Mouse (Mus musculus): ENCODE results near the gene Golga5.
A peak's percentile ranks its signal among the peaks of the same experiment; 100 is the strongest.

Golga5 gene

GRCm38 (mm10) chr12:102468894-102469764 lies at the start of gene Golga5:
Golga5 (plus strand) TSS chr12:102469135.
- peak; percentile 95 for DNase-seq (ENCODE audit: low spot score)

- DNase-seq (ENCODE audit: low spot score) = peak; percentile 37
These were observed 49.4 kb upstream of the Golga5 start for GRCm38 (mm10) chr12:102419544-102419943.

- no peak for DNase-seq (ENCODE audit: low spot score)
These were observed 48.6 kb upstream of the Golga5 start for GRCm38 (mm10) chr12:102420168-102420890.

GRCm38 (mm10) chr12:102422065-102422464 lies 46.9 kb upstream of the Golga5 start:
- no peak for DNase-seq (ENCODE audit: low spot score)

GRCm38 (mm10) chr12:102422623-102423320 lies 46.2 kb upstream of the Golga5 start:
- no peak for DNase-seq (ENCODE audit: low spot score)

GRCm38 (mm10) chr12:102423625-102424024 lies 45.3 kb upstream of the Golga5 start:
- no peak for DNase-seq (ENCODE audit: low spot score)

- DNase-seq (ENCODE audit: low spot score) = no peak
These were observed 44.5 kb upstream of the Golga5 start for GRCm38 (mm10) chr12:102424456-102424855.

- DNase-seq (ENCODE audit: low spot score) = no peak
These were observed 43.8 kb upstream of the Golga5 start for GRCm38 (mm10) chr12:102425048-102425578.

GRCm38 (mm10) chr12:102426285-102426684 lies 42.6 kb upstream of the Golga5 start:
- DNase-seq (ENCODE audit: low spot score) = no peak

- DNase-seq (ENCODE audit: low spot score) = no peak
These were observed 39.3 kb upstream of the Golga5 start for GRCm38 (mm10) chr12:102429656-102430055.

GRCm38 (mm10) chr12:102430228-102430627 lies 38.7 kb upstream of the Golga5 start:
- no peak for DNase-seq (ENCODE audit: low spot score)

GRCm38 (mm10) chr12:102432238-102432637 lies 36.7 kb upstream of the Golga5 start:
- no peak for DNase-seq (ENCODE audit: low spot score)

GRCm38 (mm10) chr12:102434107-102434506 lies 34.8 kb upstream of the Golga5 start:
- no peak for DNase-seq (ENCODE audit: low spot score)

GRCm38 (mm10) chr12:102436939-102437526 lies 31.9 kb upstream of the Golga5 start:
- no peak for DNase-seq (ENCODE audit: low spot score)

- no peak for DNase-seq (ENCODE audit: low spot score)
These were observed 31.0 kb upstream of the Golga5 start for GRCm38 (mm10) chr12:102437952-102438351.

GRCm38 (mm10) chr12:102438983-102439631 lies 29.8 kb upstream of the Golga5 start:
- no peak for DNase-seq (ENCODE audit: low spot score)

GRCm38 (mm10) chr12:102439632-102440023 lies 29.3 kb upstream of the Golga5 start, which contains the start of gene Lgmn:
Lgmn (minus strand) TSS chr12:102439813.
- DNase-seq (ENCODE audit: low spot score) = peak; percentile 99

GRCm38 (mm10) chr12:102440551-102440950 lies 28.4 kb upstream of the Golga5 start:
- no peak for DNase-seq (ENCODE audit: low spot score)

- DNase-seq (ENCODE audit: low spot score) = no peak
These were observed 27.8 kb upstream of the Golga5 start for GRCm38 (mm10) chr12:102441141-102441540.

GRCm38 (mm10) chr12:102442639-102443038 lies 26.3 kb upstream of the Golga5 start:
- DNase-seq (ENCODE audit: low spot score) = no peak

- no peak for DNase-seq (ENCODE audit: low spot score)
These were observed 25.3 kb upstream of the Golga5 start for GRCm38 (mm10) chr12:102443676-102444075.

Data from left cerebral cortex, adult 11 months (tissue).